Mouse (Mus musculus) thymus, adult 2 months (tissue): ENCODE data around the gene Fam166a. TPM values are rescaled to one million over a fixed set of nuclear protein-coding genes. Genes with fewer than 3 reads are reported as not detected.
A peak's percentile ranks its signal among the peaks of the same experiment; 100 is the strongest.

Experiments used
- DNase-seq: peaks from one replicate; pipeline ENCODE4 v3.0.0; 2021
- H3K27ac ChIP-seq: fragments of 200-500 bp; 2 replicates; pipeline ENCODE4 v1.5.1; 2012; ENCODE audit warnings: low read length, control low read depth; ENCODE audit not compliant: control insufficient read depth, insufficient read depth
- H3K27me3 ChIP-seq: fragments of 200-500 bp; 2 replicates; pipeline ENCODE4 v1.6.1; 2012; ENCODE audit warnings: mild to moderate bottlenecking, low read length, moderate library complexity, mixed read lengths; ENCODE audit not compliant: control insufficient read depth, insufficient read depth
- H3K36me3 ChIP-seq: fragments of 200-500 bp; 2 replicates; pipeline ENCODE4 v1.6.1; 2012; ENCODE audit warnings: mild to moderate bottlenecking, low read length, moderate library complexity; ENCODE audit not compliant: control insufficient read depth, insufficient read depth
- H3K4me1 ChIP-seq: fragments of 200-500 bp; replicated peaks from 2 replicates; pipeline ENCODE4 v1.6.1; 2012; ENCODE audit warnings: low read length; ENCODE audit not compliant: control insufficient read depth, insufficient read depth
- H3K4me3 ChIP-seq: fragments of 200-500 bp; 2 replicates; pipeline ENCODE4 v1.5.1; 2012; ENCODE audit warnings: mild to moderate bottlenecking, low read length, control low read depth, moderate library complexity; ENCODE audit not compliant: control insufficient read depth, insufficient read depth
- CTCF ChIP-seq: fragments of 200-500 bp; IDR thresholded peaks from 2 replicates; pipeline ENCODE4 v1.5.1; 2012; ENCODE audit warnings: mild to moderate bottlenecking, control low read depth, low read length, moderate library complexity, borderline replicate concordance; ENCODE audit not compliant: control insufficient read depth, poor library complexity, insufficient read depth; ENCODE audit errors: extremely low read depth
- POLR2A ChIP-seq: fragments of 200-500 bp; IDR thresholded peaks from 2 replicates; pipeline ENCODE4 v1.6.1; 2012; ENCODE audit warnings: mild to moderate bottlenecking, low read length, control low read depth, moderate library complexity; ENCODE audit not compliant: control insufficient read depth, poor library complexity, insufficient read depth; ENCODE audit errors: extremely low read depth
- WGBS: fragments of 180-500 bp; shearing (Covaris S2); methylation state at CpG from one replicate; pipeline ENCODE4 v1.1.7; 2018; 5-methylcytosine and 5-hydroxymethylcytosine counted together
- polyA plus RNA-seq: library from polyadenylated mRNA; depleted of rRNA; stranded (reverse); fragments of >200 nt; gene quantifications from 2 replicates; pipeline ENCODE4 v1.2.3, GENCODE M21; 2012

Gene Fam166a
- polyA plus RNA-seq, 1 experiment = 0.12 TPM

DNA sequence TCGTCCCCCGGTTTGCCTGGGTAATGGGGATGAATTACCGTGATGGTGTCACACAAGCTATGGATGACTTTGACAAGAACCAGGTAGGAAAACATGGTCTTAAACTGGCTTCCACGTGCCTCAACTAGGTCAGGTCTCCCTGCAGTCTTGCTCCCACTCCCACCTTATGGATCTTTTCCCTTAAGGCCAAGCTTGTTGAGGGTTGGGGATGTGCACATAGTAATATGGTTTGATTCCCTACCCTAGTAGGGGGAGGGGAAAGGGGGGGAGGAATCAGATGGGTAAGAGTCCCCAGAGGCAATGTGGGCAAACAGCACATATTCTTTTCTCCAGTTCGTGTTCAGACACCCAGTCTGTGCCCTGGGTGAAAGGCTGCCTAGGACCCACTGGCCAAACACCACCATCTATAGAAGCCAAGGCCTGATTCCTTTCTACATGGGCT lies 2.8 kb downstream of the Fam166a start:
- DNase-seq = no peak
- no peak for TF ChIP-seq POLR2A
- no peak for TF ChIP-seq CTCF
- 0 out of 2 replicates have a peak, but pooled peaks cover 3% of the 10 kb centered on the region for H3K36me3 ChIP-seq
- peaks cover 9% of the 10 kb centered on the region for H3K4me1 ChIP-seq
- H3K27ac ChIP-seq = no peak overlapping the region
- no peak overlapping the region for H3K4me3 ChIP-seq
- WGBS = 92% methylated on average over 5 of the region's 5 CpGs
- H3K27me3 ChIP-seq = no peaks in the 10 kb centered on the region

DNA sequence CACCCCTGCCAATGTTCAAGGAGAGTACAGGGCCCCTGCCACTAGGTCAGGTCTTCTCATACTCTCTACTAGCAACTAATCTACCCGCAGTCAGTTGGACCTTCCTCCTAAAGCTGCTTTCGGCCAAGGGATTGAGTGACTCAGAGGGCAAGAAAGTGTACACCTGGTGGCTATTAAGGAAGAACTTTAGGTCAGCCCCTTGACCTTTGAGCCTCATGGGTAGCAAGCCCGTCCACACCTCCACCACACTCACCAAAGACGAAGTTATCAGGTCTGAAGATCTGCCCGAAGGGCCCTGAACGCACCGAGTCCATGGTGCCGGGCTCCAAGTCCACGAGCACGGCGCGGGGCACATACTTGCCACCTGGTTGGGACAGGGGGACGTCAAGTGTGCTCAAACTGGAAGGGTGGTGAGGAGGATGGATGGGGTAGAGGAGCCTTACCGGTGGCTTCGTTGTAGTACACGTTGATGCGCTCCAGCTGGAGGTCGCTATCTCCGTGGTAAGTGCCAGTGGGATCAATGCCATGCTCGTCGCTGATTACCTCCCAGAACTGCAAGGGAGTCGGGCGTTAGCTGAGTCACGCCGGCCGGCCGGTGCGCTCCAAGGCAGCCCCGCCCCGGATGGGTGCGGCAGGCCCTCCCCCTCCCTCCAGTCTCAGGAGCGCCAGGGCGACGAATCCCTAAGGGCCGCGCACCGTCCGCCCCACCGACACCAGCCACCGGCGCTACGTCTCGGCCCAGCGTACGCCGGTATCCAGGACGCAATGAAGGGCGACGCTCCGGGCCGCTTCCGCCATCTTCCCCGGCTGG lies 5.3 kb downstream of the Fam166a start:
- peak; percentile 82 for DNase-seq
- no peak for TF ChIP-seq POLR2A
- TF ChIP-seq CTCF = no peak
- 1% methylated on average over 53 of the region's 53 CpGs for WGBS

DNA sequence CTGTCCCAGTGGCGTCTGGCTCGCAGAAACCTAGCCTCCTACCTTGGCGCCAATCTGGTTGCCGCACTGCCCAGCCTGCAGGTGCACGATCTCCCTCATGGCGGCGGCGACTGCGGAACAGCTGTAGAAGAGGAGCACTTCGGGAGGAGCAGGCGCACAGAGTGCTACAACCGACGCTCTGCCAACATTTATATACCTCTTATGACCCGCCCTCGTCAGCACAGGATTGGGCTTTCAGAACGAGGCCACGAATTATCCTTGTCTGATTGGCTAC lies 5.9 kb downstream of the Fam166a start, which contains the start of gene Tubb4b:
TSS of gene Tubb4b (minus strand) at position 211 of the 274 bp plus-strand sequence.
- no peak for TF ChIP-seq CTCF
- TF ChIP-seq POLR2A = peak; percentile 97
- H3K36me3 ChIP-seq = 0 out of 2 replicates have a peak, but pooled peaks cover 3% of the 10 kb centered on the region
- no peaks in the 10 kb centered on the region for H3K27me3 ChIP-seq
- peak within 1 kb of the TSS; percentile 84 for H3K27ac ChIP-seq
- 1% methylated on average over 17 of the region's 17 CpGs for WGBS
- peak within 1 kb of the TSS; percentile 64 for H3K4me3 ChIP-seq
- peaks cover 14% of the 10 kb centered on the region for H3K4me1 ChIP-seq
- no peak for DNase-seq

More for the DNA sequence above, 5.3 kb downstream of the Fam166a start:
- Histone ChIP-seq H3K4me1 (peaks cover 11% of the 10 kb centered on the region), H3K4me3 (peak overlapping the region; percentile 64), H3K36me3 (0 out of 2 replicates have a peak, but pooled peaks cover 3% of the 10 kb centered on the region), H3K27me3 (no peaks in the 10 kb centered on the region), H3K27ac (peak overlapping the region; percentile 68)

DNA sequence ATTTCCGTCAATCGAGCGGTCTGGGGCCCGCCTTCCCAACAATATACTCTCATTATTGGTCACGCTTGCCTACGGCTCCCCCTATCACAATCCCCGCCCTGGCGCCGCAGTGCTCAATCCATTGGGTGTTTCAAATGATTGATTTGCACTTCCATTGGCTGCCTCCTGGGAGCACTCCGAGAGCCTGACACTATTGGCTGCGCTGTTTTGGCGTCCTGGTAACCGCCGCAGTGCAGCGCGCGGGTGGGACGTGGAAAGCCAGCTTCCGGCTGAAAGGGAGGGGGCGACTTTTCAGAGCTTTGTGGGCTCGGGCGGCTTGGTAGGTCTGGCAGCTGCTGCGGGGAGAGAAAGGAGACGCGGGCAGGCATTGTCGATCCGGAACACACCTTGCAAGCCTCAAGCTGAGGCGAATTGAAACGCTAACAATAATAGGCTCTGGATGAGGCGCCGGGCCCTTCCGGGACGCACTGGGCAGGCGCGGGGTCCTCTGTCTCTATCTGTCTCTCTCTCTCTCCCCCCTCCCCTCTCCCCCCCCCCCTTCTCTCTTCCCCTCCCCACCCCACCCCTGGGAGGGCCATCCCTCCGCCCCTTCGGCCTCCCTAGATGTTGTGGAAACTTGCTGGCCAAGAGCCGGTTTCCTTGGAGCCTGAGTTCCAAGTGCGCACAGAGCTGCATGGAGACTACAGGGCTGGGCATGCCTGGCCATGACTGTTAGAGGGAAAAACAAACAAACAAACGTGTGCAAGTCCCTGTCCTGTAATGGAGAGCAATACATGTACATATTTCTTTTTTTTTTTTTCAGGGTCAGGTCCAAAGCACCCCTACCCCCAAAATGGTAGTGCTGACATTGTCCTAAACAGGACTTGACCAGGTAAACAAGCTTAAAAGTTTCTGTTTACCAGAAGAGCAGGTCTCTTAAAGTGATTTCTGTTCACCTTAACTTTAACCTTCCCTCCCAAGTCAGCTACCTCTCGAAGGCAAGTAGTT lies 6.5 kb downstream of the Fam166a start:
- Histone ChIP-seq H3K4me1 (peaks cover 14% of the 10 kb centered on the region), H3K27me3 (no peaks in the 10 kb centered on the region), H3K36me3 (0 out of 2 replicates have a peak, but pooled peaks cover 3% of the 10 kb centered on the region), H3K4me3 (peak overlapping the region; percentile 54), H3K27ac (peak overlapping the region; percentile 84)
- DNase-seq = peak; percentile 97
- TF ChIP-seq POLR2A = 0 out of 2 replicates have a peak, but pooled peaks have one; percentile 75
- TF ChIP-seq CTCF = no peak
- WGBS = 2% methylated on average over 41 of the region's 41 CpGs

DNA sequence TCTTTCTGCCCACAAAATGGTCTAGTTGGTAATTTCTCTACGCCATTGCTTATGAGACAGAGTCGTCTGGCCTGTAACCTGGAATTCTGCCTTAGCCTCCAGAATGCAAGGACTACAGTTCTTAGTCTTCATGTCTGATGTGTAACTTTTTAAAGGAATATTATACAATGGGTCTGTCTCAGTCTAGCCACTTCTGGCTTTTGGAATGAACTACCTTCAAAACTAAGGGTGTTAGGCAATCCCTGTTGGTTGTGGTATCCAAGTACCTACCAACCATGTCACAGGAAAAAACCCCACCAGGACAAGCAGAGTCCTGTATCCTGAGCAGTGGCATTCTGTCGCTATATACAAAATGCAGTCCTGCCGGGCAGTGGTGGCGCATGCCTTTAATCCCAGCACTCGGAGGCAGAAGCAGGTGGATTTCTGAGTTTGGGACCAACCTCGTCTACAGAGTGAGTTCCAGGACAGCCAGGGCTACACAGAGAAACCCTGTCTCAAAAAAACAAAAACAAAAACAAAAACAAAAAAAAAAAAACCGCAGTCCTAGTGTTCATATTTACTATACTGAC lies 7.3 kb downstream of the Fam166a start:
- H3K36me3 ChIP-seq = 0 out of 2 replicates have a peak, but pooled peaks cover 3% of the 10 kb centered on the region
- no peak for TF ChIP-seq POLR2A
- TF ChIP-seq CTCF = no peak
- H3K4me3 ChIP-seq = no peak overlapping the region
- no peak for DNase-seq
- WGBS = 93% methylated on average over 8 of the region's 8 CpGs
- no peaks in the 10 kb centered on the region for H3K27me3 ChIP-seq
- H3K4me1 ChIP-seq = peaks cover 14% of the 10 kb centered on the region
- no peak overlapping the region; the same call in 1 of the 2 replicates for H3K27ac ChIP-seq
